Mouse (Mus musculus) heart, adult 2 months (tissue): ENCODE measurements around the gene Cenph. TPM values are rescaled to one million over a fixed set of nuclear protein-coding genes. Genes with fewer than 3 reads are reported as not detected.
A peak's percentile ranks its signal among the peaks of the same experiment; 100 is the strongest.
"Not testable (repeated sequence)": the region's sequence is repeated elsewhere in the genome, so short reads cannot be mapped to it uniquely, and the experiment has no call there.

Source experiments
- DNase-seq, 2 experiments: peaks; one replicate each; pipeline ENCODE4 v3.0.0; 2021
- H3K27ac ChIP-seq: fragments of 200-600 bp; 2 replicates; pipeline ENCODE4 v1.8.1; 2022
- H3K27me3 ChIP-seq: fragments of 200-500 bp; 2 replicates; pipeline ENCODE4 v1.6.1; 2012; ENCODE audit warnings: mild to moderate bottlenecking, low read length, inconsistent platforms, mixed read lengths; ENCODE audit not compliant: control insufficient read depth, insufficient read depth
- H3K36me3 ChIP-seq: fragments of 200-500 bp; 2 replicates; pipeline ENCODE4 v1.6.1; 2012; ENCODE audit warnings: low read length, inconsistent platforms; ENCODE audit not compliant: control insufficient read depth, insufficient read depth
- H3K4me1 ChIP-seq: fragments of 200-500 bp; 2 replicates; pipeline ENCODE4 v1.6.1; 2011; ENCODE audit warnings: low read length; ENCODE audit not compliant: control insufficient read depth, insufficient read depth
- H3K4me3 ChIP-seq: fragments of 200-600 bp; 2 replicates; pipeline ENCODE4 v1.8.1; 2022
- H3K79me2 ChIP-seq: fragments of 200-500 bp; replicated peaks from 2 replicates; pipeline ENCODE4 v1.6.1; 2012; ENCODE audit warnings: mild to moderate bottlenecking, inconsistent platforms, low read length, moderate library complexity, mixed read lengths; ENCODE audit not compliant: control insufficient read depth, insufficient read depth
- H3K9ac ChIP-seq: fragments of 200-500 bp; 2 replicates; pipeline ENCODE4 v1.6.1; 2012; ENCODE audit warnings: low read depth, mild to moderate bottlenecking, control low read depth, inconsistent platforms, low read length, mixed read lengths
- CTCF ChIP-seq: fragments of 200-600 bp; IDR thresholded peaks from 2 replicates; pipeline ENCODE4 v1.8.1; 2022; ENCODE audit warnings: antibody characterized with exemption, mild to moderate bottlenecking, moderate library complexity
- EP300 ChIP-seq: fragments of 200-500 bp; IDR thresholded peaks from 2 replicates; pipeline ENCODE4 v1.6.1; 2011; ENCODE audit warnings: low read depth, low read length, control low read depth; ENCODE audit not compliant: insufficient read depth
- POLR2A ChIP-seq: fragments of 200-500 bp; IDR thresholded peaks from 2 replicates; pipeline ENCODE4 v1.6.1; 2011; ENCODE audit warnings: mild to moderate bottlenecking, low read depth, low read length, control low read depth; ENCODE audit not compliant: insufficient read depth
- WGBS: fragments of 180-500 bp; shearing (Covaris S2); methylation state at CpG from one replicate; pipeline ENCODE4 v1.1.7; 2018; 5-methylcytosine and 5-hydroxymethylcytosine counted together
- intact Hi-C: fragments of 180-260 bp; cut with DNase I; formaldehyde crosslinking; loops from one replicate; pipeline ENCODE4 v1.15.1; 2025
- polyA plus RNA-seq: library from polyadenylated mRNA; depleted of rRNA; stranded (reverse); fragments of >200 nt; gene quantifications from 2 replicates; pipeline ENCODE4 v1.2.3, GENCODE M21; 2012
- total RNA-seq, 2 experiments: library from RNA; stranded (reverse); gene quantifications; 2 replicates each; pipeline ENCODE4 v1.2.3; 2021

Gene Cenph
- total and polyA plus RNA-seq, 3 experiments: 0.08 to 0.23 TPM; not detected in 1

DNA sequence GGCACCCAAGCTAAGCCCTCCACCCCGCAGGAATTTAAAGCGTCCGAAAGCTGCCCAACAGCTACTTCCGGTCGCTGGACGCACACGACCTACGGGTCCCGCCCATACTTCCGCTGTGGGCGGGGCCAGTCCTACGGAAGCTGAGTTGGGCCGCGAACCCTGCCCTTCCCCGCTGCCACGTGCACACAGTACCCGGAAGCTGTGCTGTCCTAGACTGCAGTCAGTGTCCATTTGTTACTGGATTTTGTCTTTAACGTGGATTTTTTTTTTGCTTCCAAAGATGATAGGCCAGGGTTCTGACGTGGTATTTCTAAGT, 44.9 kb downstream of the Cenph start, which contains the start of gene Cdk7:
TSS of gene Cdk7 (minus strand) at position 79 of the 316 bp plus-strand sequence.
- TF ChIP-seq POLR2A (peak; percentile 81), CTCF (no peak), EP300 (peak; percentile 86)
- Histone ChIP-seq H3K36me3 (peaks cover 22% of the 10 kb centered on the region), H3K4me3 (peak within 1 kb of the TSS; percentile 56), H3K4me1 (peaks cover 11% of the 10 kb centered on the region), H3K27ac (peak within 1 kb of the TSS; percentile 89), H3K79me2 (peaks cover 3% of the 10 kb centered on the region), H3K9ac (peak within 1 kb of the TSS; percentile 89), H3K27me3 (no peaks in the 10 kb centered on the region; the same call in 1 of the 2 replicates)
- intact Hi-C loops: loop anchor here (1.0 to 5.0 kb wide), 2 partner anchors 13 to 79 kb away; partner anchors contain the start of genes Ak6, Mrps36, Rad17 and Taf9
- peak; percentile 94 to 96 for DNase-seq
- 0% methylated on average over 19 of the region's 19 CpGs for WGBS

GRCm38 (mm10) chr13:100730153-100730860, 45.4 kb downstream of the Cenph start:
- WGBS: under 1% methylated on average over 30 of the region's 30 CpGs

GRCm38 (mm10) chr13:100728530-100728929, 47.2 kb downstream of the Cenph start:
- DNase-seq, H3K27ac ChIP-seq, H3K4me3 ChIP-seq, H3K27me3 ChIP-seq, H3K9ac ChIP-seq, H3K79me2 ChIP-seq, intact Hi-C loops: not testable (repeated sequence)
- WGBS: 86% methylated on average over 4 of the region's 4 CpGs
- H3K4me1 ChIP-seq: peaks cover 15% of the 10 kb centered on the region
- peaks cover 26% of the 10 kb centered on the region for H3K36me3 ChIP-seq

More at GRCm38 (mm10) chr13:100730153-100730860, 45.4 kb downstream of the Cenph start:
- peak overlapping the region; percentile 56 for H3K4me3 ChIP-seq
- TF ChIP-seq EP300 (no peak), CTCF (no peak), POLR2A (no peak)
- H3K27ac ChIP-seq: peak overlapping the region; percentile 89
- intact Hi-C loops: loop anchor here (5.0 kb wide), 1 partner anchor 78 kb away; the partner anchor contains the start of genes Ak6, Rad17 and Taf9
- H3K4me1 ChIP-seq: peaks cover 13% of the 10 kb centered on the region
- H3K9ac ChIP-seq: peak overlapping the region; percentile 89
- DNase-seq: peak; percentile 9 to 32
- H3K27me3 ChIP-seq: no peaks in the 10 kb centered on the region; the same call in 1 of the 2 replicates
- H3K36me3 ChIP-seq: peaks cover 23% of the 10 kb centered on the region
- peaks cover 3% of the 10 kb centered on the region for H3K79me2 ChIP-seq

GRCm38 (mm10) chr13:100728086-100728485, 47.6 kb downstream of the Cenph start:
- no peak for DNase-seq
- Histone ChIP-seq H3K27ac (no peak overlapping the region), H3K36me3 (peaks cover 26% of the 10 kb centered on the region), H3K9ac (no peak overlapping the region), H3K4me1 (peaks cover 15% of the 10 kb centered on the region), H3K27me3 (no peaks in the 10 kb centered on the region; the same call in 1 of the 2 replicates), H3K4me3 (no peak overlapping the region), H3K79me2 (peaks cover 3% of the 10 kb centered on the region)
- intact Hi-C loops: no loop called here
- 44% methylated on average over 5 of the region's 5 CpGs for WGBS
- no peak for TF ChIP-seq EP300
- no peak for TF ChIP-seq CTCF
- TF ChIP-seq POLR2A: no peak

DNA sequence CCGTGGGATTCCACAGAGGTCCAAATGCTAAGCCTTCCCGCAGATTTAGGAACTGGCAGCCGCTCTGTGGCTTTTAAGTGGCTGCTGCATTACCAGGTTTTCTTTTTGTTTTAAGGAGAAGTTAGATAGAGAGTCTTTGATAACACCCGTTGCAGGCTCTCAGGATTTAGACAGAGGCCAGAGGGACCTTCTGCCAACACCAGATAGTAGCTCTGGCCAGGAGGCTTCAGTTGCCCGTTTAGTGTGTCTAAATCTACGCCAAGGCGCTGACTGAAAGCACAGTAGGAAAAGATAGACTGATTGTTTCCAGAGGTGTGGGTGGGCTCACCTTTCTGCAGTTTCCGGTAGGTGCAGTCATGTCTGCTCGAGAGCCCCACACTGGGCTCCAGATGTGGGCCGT, 50.5 kb downstream of the Cenph start:
- Histone ChIP-seq H3K79me2 (peaks cover 3% of the 10 kb centered on the region), H3K27ac (no peak overlapping the region), H3K27me3 (no peaks in the 10 kb centered on the region; the same call in 1 of the 2 replicates), H3K4me3 (no peak overlapping the region), H3K4me1 (peaks cover 15% of the 10 kb centered on the region), H3K36me3 (peaks cover 26% of the 10 kb centered on the region), H3K9ac (no peak overlapping the region)
- intact Hi-C loops: no loop called here
- no peak for TF ChIP-seq POLR2A
- no peak for TF ChIP-seq EP300
- no peak for TF ChIP-seq CTCF
- WGBS: 41% methylated on average over 10 of the region's 10 CpGs
- DNase-seq: no peak

DNA sequence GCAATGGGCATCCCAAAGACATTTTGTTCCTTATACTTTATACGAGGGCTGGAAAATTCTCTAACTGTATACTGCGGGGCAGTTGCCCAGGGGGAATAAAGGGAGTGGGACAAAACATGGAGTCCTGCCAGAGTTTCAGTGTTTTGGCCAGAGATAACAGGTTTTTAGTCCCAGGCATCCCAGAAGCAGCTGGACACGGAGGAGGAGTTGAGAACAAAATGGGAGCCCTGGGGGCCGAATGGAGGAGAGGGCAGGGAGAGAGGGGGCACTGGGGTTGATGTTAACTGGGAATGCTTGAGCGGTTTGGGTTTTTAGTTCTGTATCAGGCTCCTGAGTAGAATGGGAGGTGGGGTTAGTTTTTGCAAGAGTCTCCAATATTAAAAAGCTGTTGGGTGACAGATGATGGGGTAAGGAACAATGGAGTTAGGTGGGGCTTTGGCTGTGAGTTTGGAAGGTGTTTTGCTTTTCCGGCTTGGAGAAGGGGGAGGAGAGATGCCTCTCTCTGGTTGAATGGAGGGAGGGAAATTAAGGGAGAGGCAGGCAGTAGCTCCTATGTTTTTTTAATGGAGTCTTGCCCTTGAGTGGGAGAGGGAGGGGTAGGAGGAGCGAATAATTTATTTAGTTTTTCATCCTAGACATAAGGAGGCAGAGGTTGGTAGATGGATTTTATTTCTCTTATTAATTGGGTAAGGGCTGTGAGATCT, 51.5 kb downstream of the Cenph start:
- H3K9ac ChIP-seq: no peak overlapping the region
- no peak overlapping the region for H3K27ac ChIP-seq
- intact Hi-C loops: no loop called here
- no peaks in the 10 kb centered on the region; the same call in 1 of the 2 replicates for H3K27me3 ChIP-seq
- H3K4me1 ChIP-seq: peaks cover 11% of the 10 kb centered on the region
- DNase-seq: no peak
- peaks cover 3% of the 10 kb centered on the region; the same call in 1 of the 2 replicates for H3K79me2 ChIP-seq
- H3K36me3 ChIP-seq: peaks cover 23% of the 10 kb centered on the region
- WGBS: 50% methylated on average over 7 of the region's 7 CpGs
- H3K4me3 ChIP-seq: no peak overlapping the region
- TF ChIP-seq POLR2A (no peak), CTCF (no peak), EP300 (no peak)
